Mouse (Mus musculus): Measurements from ENCODE around the gene A930004D18Rik.

Gene A930004D18Rik

DNA sequence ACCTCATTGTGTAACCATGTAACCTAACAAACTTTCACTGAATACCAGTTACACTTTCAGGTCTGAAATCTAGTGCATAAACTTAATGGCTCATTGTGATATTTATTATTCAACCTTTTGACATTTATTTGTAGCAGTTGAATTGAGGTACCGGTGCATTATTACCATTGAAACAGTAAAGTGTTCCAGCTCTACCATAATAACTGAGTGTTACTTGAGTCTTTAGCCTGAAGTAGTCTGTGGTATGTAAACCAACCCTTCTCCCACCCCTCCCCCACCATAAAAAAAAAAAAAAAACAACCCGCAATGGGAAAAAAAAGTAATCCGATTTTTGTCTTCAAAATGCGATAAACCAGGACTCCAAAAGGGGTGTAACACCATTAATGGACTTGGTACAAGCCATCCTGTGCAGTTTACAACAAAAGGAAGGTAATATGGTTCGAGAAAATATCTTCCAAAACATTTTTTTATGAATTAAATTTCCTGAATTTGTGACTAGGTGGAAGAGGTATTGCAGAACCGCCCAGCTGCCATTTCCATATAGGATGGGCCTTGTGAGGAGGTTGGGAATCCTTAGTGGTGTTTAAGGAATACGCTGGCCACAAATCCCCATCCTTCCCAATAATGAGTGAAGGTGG lies 7.7 kb upstream of the A930004D18Rik start:
- Histone ChIP-seq H3K36me3 (ENCODE audit: insufficient read depth, low read length) (no peaks in the 10 kb centered on the region), H3K9me3 (ENCODE audit: low read length) (no peaks in the 10 kb centered on the region), H3K27me3 (ENCODE audit: insufficient read depth, low read length) (peaks cover 80% of the 10 kb centered on the region), H3K4me3 (replicated peaks; ENCODE audit: low read length) (no peak overlapping the region), H3K4me1 (replicated peaks; ENCODE audit: low read depth, low read length) (peaks cover 65% of the 10 kb centered on the region)
- TF ChIP-seq NANOG (IDR thresholded peaks at IDR 0.05; ENCODE audit: borderline replicate concordance, low read length): no peak
- no peak for TF ChIP-seq POU5F1 (IDR thresholded peaks at IDR 0.05; ENCODE audit: borderline replicate concordance, low read length)
- TF ChIP-seq CTCF (conservative IDR thresholded peaks at IDR 0.05; ENCODE audit: low read length): no peak

DNA sequence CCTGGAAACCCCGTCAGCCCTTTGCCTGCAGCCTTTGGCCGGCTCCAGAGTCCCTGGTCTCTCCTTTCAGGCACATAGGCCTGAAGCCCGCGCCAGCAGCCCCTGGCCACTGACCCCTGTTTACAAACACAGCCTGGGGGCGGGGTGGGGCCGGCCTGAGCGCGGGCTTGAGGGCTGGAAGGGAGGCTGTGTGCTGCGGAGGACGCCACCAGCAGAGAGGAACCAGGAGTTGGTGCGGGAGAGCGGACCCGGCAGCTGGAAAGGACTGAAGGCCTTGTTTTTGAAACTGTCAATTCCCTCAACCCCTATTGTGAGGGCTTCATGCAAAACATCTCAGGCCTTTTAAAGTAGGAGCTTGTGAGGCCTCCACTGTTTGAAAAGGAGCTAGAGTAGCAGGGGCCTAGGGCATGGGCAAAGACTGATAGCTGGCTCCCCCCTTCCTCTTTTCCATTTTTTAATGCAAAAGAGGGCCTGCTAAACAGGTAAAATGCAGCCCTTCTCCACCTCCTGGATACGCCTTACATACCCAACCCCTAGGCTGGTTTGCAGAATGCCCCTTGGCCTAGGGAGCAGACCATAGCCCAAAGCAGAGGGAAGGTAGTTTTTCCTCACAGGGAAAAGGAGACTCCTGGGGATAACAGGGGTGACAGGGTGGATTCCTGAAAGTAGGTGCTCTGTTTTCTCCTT lies 3.8 kb upstream of the A930004D18Rik start:
- H3K4me1 ChIP-seq (replicated peaks; ENCODE audit: low read depth, low read length): peaks cover 52% of the 10 kb centered on the region
- TF ChIP-seq CTCF (conservative IDR thresholded peaks at IDR 0.05; ENCODE audit: low read length) (no peak), POU5F1 (IDR thresholded peaks at IDR 0.05; ENCODE audit: borderline replicate concordance, low read length) (no peak), NANOG (IDR thresholded peaks at IDR 0.05; ENCODE audit: borderline replicate concordance, low read length) (no peak)
- H3K4me3 ChIP-seq (replicated peaks; ENCODE audit: low read length): peak overlapping the region; percentile 68
- no peaks in the 10 kb centered on the region for H3K9me3 ChIP-seq (ENCODE audit: low read length)
- no peaks in the 10 kb centered on the region for H3K36me3 ChIP-seq (ENCODE audit: insufficient read depth, low read length)
- peaks cover 79% of the 10 kb centered on the region for H3K27me3 ChIP-seq (ENCODE audit: insufficient read depth, low read length)

DNA sequence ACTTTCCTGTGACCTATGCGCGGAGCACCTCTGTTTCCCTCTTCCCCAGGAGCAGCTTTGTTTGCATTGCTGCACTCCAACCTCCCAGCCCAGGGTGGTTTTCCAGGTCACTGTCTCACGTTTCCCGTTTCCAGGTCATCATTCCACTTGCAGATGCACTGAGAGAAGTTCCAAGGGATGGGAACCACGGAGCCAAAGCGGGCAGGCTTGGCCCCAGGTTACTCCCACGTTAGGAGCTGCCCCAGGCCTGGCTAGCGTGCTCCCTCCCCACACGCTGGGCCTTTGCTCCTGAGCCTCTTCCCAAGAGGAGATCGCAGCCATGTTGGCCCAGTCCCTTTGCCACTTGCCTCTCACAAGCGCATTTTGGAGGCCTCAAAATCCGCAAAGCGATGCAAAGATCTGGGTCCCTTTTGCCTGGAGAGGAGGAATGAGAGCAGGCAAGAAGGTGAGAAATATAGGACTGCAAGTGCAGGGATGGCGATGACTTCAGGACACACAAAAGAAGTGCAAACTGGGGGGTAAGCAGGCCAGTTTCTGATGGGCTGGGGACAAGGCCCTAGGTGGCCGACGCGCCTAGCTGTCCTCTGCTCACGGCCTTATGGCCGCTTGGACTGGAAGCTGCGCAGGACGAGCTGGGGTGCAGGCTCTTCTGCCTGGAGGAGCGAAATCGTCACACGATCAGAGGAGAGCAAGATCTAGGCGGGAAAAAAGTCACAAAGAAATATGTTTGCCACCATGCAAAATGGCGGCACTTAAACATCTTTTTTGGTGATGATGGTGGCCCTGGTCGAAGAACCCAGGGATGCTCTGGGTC lies 3.0 kb upstream of the A930004D18Rik start:
- Histone ChIP-seq H3K4me3 (replicated peaks; ENCODE audit: low read length) (peak overlapping the region; percentile 68), H3K9me3 (ENCODE audit: low read length) (no peaks in the 10 kb centered on the region), H3K27me3 (ENCODE audit: insufficient read depth, low read length) (peaks cover 76% of the 10 kb centered on the region), H3K36me3 (ENCODE audit: insufficient read depth, low read length) (no peaks in the 10 kb centered on the region), H3K4me1 (replicated peaks; ENCODE audit: low read depth, low read length) (peaks cover 44% of the 10 kb centered on the region)
- no peak for TF ChIP-seq NANOG (IDR thresholded peaks at IDR 0.05; ENCODE audit: borderline replicate concordance, low read length)
- TF ChIP-seq CTCF (conservative IDR thresholded peaks at IDR 0.05; ENCODE audit: low read length): no peak
- TF ChIP-seq POU5F1 (IDR thresholded peaks at IDR 0.05; ENCODE audit: borderline replicate concordance, low read length): no peak

- no peaks in the 10 kb centered on the region for H3K36me3 ChIP-seq (ENCODE audit: insufficient read depth, low read length)
- TF ChIP-seq NANOG (IDR thresholded peaks at IDR 0.05; ENCODE audit: borderline replicate concordance, low read length) (no peak), POU5F1 (IDR thresholded peaks at IDR 0.05; ENCODE audit: borderline replicate concordance, low read length) (no peak), CTCF (conservative IDR thresholded peaks at IDR 0.05; ENCODE audit: low read length) (no peak)
- peaks cover 40% of the 10 kb centered on the region for H3K4me1 ChIP-seq (replicated peaks; ENCODE audit: low read depth, low read length)
- peak overlapping the region; percentile 68 for H3K4me3 ChIP-seq (replicated peaks; ENCODE audit: low read length)
- H3K27me3 ChIP-seq (ENCODE audit: insufficient read depth, low read length): peaks cover 75% of the 10 kb centered on the region
- H3K9me3 ChIP-seq (ENCODE audit: low read length): no peaks in the 10 kb centered on the region
Observed at GRCm38 (mm10) chr2:18039566-18040290, 2.2 kb upstream of the A930004D18Rik start.

- Histone ChIP-seq H3K9me3 (ENCODE audit: low read length) (no peaks in the 10 kb centered on the region), H3K27me3 (ENCODE audit: insufficient read depth, low read length) (peaks cover 76% of the 10 kb centered on the region), H3K4me1 (replicated peaks; ENCODE audit: low read depth, low read length) (peaks cover 41% of the 10 kb centered on the region), H3K36me3 (ENCODE audit: insufficient read depth, low read length) (no peaks in the 10 kb centered on the region), H3K4me3 (replicated peaks; ENCODE audit: low read length) (peak overlapping the region; percentile 68)
- TF ChIP-seq POU5F1 (IDR thresholded peaks at IDR 0.05; ENCODE audit: borderline replicate concordance, low read length): no peak
- no peak for TF ChIP-seq CTCF (conservative IDR thresholded peaks at IDR 0.05; ENCODE audit: low read length)
- TF ChIP-seq NANOG (IDR thresholded peaks at IDR 0.05; ENCODE audit: borderline replicate concordance, low read length): no peak
Observed at GRCm38 (mm10) chr2:18038895-18039371, 1.4 kb upstream of the A930004D18Rik start.

- H3K36me3 ChIP-seq (ENCODE audit: insufficient read depth, low read length): no peaks in the 10 kb centered on the region
- no peaks in the 10 kb centered on the region for H3K9me3 ChIP-seq (ENCODE audit: low read length)
- H3K27me3 ChIP-seq (ENCODE audit: insufficient read depth, low read length): peaks cover 79% of the 10 kb centered on the region
- no peak overlapping the region for H3K4me3 ChIP-seq (replicated peaks; ENCODE audit: low read length)
- peaks cover 46% of the 10 kb centered on the region for H3K4me1 ChIP-seq (replicated peaks; ENCODE audit: low read depth, low read length)
- TF ChIP-seq NANOG (IDR thresholded peaks at IDR 0.05; ENCODE audit: borderline replicate concordance, low read length): no peak
- no peak for TF ChIP-seq CTCF (conservative IDR thresholded peaks at IDR 0.05; ENCODE audit: low read length)
- no peak for TF ChIP-seq POU5F1 (IDR thresholded peaks at IDR 0.05; ENCODE audit: borderline replicate concordance, low read length)
Observed at GRCm38 (mm10) chr2:18038141-18038752, 710 bp upstream of the A930004D18Rik start.

DNA sequence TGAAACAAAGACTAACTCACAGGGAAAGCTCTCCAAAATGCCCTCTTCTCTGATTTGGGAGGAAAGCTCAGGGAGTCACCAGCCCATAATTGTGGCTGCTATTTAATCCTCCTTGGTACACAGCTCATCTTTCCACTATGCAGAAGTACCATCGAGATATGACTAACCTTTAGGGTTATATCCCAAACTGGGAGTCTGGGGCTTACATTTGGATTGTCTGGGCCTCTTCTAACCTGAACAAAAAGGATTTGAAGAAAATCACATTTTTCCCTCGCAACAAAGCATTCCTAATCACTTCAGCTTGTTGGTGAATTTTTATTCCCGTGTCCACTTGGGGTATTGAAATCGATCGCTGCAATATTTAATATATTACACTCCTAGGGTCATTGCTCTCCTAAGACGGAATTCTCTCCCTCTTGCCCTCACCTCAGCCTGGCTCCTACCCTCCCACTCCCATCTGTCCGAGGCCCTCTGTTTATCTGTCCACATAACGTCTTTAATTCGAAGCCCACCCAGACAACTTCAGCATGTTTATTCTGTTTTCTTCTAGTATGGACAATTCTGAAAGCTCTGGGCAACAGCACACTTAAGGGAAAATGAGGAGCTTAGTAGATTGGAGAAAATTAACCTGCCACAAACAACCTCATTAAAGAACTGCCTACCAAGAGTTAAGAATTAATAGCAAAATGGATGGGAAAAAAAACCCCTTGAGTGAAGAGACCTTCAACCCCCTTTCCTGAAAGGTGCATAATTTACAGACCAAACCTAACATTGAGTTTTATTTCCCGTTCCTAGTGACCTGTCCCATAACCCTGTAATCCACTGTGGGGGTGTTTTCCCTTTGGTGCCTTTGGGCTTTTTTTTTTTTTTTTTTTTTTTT lies 2.9 kb downstream of the A930004D18Rik start:
- no peaks in the 10 kb centered on the region for H3K9me3 ChIP-seq (ENCODE audit: low read length)
- H3K36me3 ChIP-seq (ENCODE audit: insufficient read depth, low read length): no peaks in the 10 kb centered on the region
- TF ChIP-seq POU5F1 (IDR thresholded peaks at IDR 0.05; ENCODE audit: borderline replicate concordance, low read length) (no peak), CTCF (conservative IDR thresholded peaks at IDR 0.05; ENCODE audit: low read length) (no peak), NANOG (IDR thresholded peaks at IDR 0.05; ENCODE audit: borderline replicate concordance, low read length) (no peak)
- peaks cover 83% of the 10 kb centered on the region for H3K27me3 ChIP-seq (ENCODE audit: insufficient read depth, low read length)
- no peak overlapping the region for H3K4me3 ChIP-seq (replicated peaks; ENCODE audit: low read length)
- peaks cover 40% of the 10 kb centered on the region for H3K4me1 ChIP-seq (replicated peaks; ENCODE audit: low read depth, low read length)
